Mouse (Mus musculus) ES-E14 (cell line): ENCODE measurements around the gene Cdh13. TPM values are rescaled to one million over a fixed set of nuclear protein-coding genes. Genes with fewer than 3 reads are reported as not detected.
A peak's percentile ranks its signal among the peaks of the same experiment; 100 is the strongest.

ENCODE experiments used
- DNase-seq: peaks from one replicate; pipeline ENCODE4 v3.0.0-alpha.2; 2013; ENCODE audit warnings: low read depth, low spot score
- H3K27ac ChIP-seq: 2 replicates; pipeline ENCODE4 v1.5.1; 2012; ENCODE audit warnings: low read depth, mild to moderate bottlenecking, low read length, moderate library complexity, mixed read lengths; ENCODE audit not compliant: poor library complexity, insufficient read depth, severe bottlenecking
- H3K36me3 ChIP-seq: 2 replicates; pipeline ENCODE4 v1.6.1; 2012; ENCODE audit warnings: mild to moderate bottlenecking, low read length, moderate library complexity, mixed read lengths; ENCODE audit not compliant: control insufficient read depth, poor library complexity, insufficient read depth, severe bottlenecking
- H3K4me1 ChIP-seq, 2 experiments: fragments of 150-350 bp in 1 of 2; sonication (generic) in 1 of 2; 2 replicates each; pipeline ENCODE4 v1.6.1; 2012; ENCODE audit warnings: low read length in 2 of 2, mild to moderate bottlenecking in 1 of 2, mixed read lengths in 1 of 2; ENCODE audit not compliant: control insufficient read depth in 2 of 2, insufficient read depth in 2 of 2, poor library complexity in 1 of 2
- H3K4me3 ChIP-seq, 2 experiments: fragments of 150-350 bp in 1 of 2; sonication (generic) in 1 of 2; 2 replicates each; pipeline ENCODE4 v1.5.1; 2012; ENCODE audit warnings: low read length in 2 of 2, low read depth in 1 of 2, mild to moderate bottlenecking in 1 of 2, mixed read lengths in 1 of 2; ENCODE audit not compliant: insufficient read depth in 1 of 2, poor library complexity in 1 of 2, severe bottlenecking in 1 of 2
- H3K9ac ChIP-seq: 2 replicates; pipeline ENCODE4 v1.6.1; 2012; ENCODE audit warnings: low read depth, mild to moderate bottlenecking, low read length, mixed read lengths; ENCODE audit not compliant: poor library complexity, insufficient read depth, severe bottlenecking
- H3K9me3 ChIP-seq: fragments of 150-350 bp; sonication (generic); 2 replicates; pipeline ENCODE4 v1.6.1; 2012; ENCODE audit warnings: low read depth, mild to moderate bottlenecking, low read length; ENCODE audit not compliant: control insufficient read depth, insufficient read depth
- CHD2 ChIP-seq: IDR thresholded peaks from 2 replicates; pipeline ENCODE4 v1.6.1; 2014; ENCODE audit warnings: mild to moderate bottlenecking, low read depth, low read length, inconsistent platforms
- HCFC1 ChIP-seq: IDR thresholded peaks from 2 replicates; pipeline ENCODE4 v1.6.1; 2012; ENCODE audit warnings: low read length, inconsistent platforms, borderline replicate concordance; ENCODE audit not compliant: insufficient read depth
- MAFK ChIP-seq: IDR thresholded peaks from 2 replicates; pipeline ENCODE4 v1.6.1; 2014; ENCODE audit warnings: mild to moderate bottlenecking, low read depth, low read length, inconsistent platforms; ENCODE audit not compliant: insufficient read depth
- ZC3H11A ChIP-seq: IDR thresholded peaks from 2 replicates; pipeline ENCODE4 v1.6.1; 2012; ENCODE audit warnings: low read depth, mild to moderate bottlenecking, inconsistent platforms, low read length, borderline replicate concordance
- ZNF384 ChIP-seq: IDR thresholded peaks from 2 replicates; pipeline ENCODE4 v1.6.1; 2012; ENCODE audit warnings: low read depth, low read length, inconsistent platforms
- in situ Hi-C, 2 experiments: fragments of 600-800 bp; cut with MboI; formaldehyde crosslinking; loops; one replicate each; pipeline ENCODE4 v1.15.1; 2025; ENCODE audit warnings: low sequenced_read_pairs in 2 of 2, inconsistent platforms in 1 of 2; ENCODE audit not compliant: unreplicated experiment in 2 of 2
- total RNA-seq: library from RNA; depleted of rRNA; stranded (reverse); fragments of 300-350 nt; gene quantifications from 2 replicates; pipeline ENCODE4 v1.2.3, GENCODE M21; 2012

Gene Cdh13
- total RNA-seq, 1 experiment = 1.3 TPM

GRCm38 (mm10) chr8:118848021-118848420 lies 564.5 kb downstream of the Cdh13 start:
- Histone ChIP-seq H3K9me3 (no peaks in the 10 kb centered on the region), H3K4me3 (no peak overlapping the region), H3K9ac (no peak overlapping the region), H3K36me3 (no peaks in the 10 kb centered on the region), H3K4me1 (peaks cover 0 to 9% of the 10 kb centered on the region in 2 experiments; a peak in 1 of 4 replicates), H3K27ac (no peak overlapping the region)
- in situ Hi-C loops = no loop called here
- TF ChIP-seq HCFC1 (no peak), CHD2 (no peak), ZNF384 (no peak), MAFK (no peak), ZC3H11A (no peak)
- DNase-seq = no peak

GRCm38 (mm10) chr8:118849515-118849914 lies 566.0 kb downstream of the Cdh13 start:
- Histone ChIP-seq H3K36me3 (no peaks in the 10 kb centered on the region), H3K9ac (no peak overlapping the region), H3K27ac (no peak overlapping the region), H3K9me3 (no peaks in the 10 kb centered on the region), H3K4me3 (no peak overlapping the region), H3K4me1 (peaks cover 0 to 6% of the 10 kb centered on the region in 2 experiments; a peak in 1 of 4 replicates)
- no peak for DNase-seq
- TF ChIP-seq CHD2 (no peak), HCFC1 (no peak), MAFK (no peak)
- in situ Hi-C loops = no loop called here

GRCm38 (mm10) chr8:118850381-118850780 lies 566.8 kb downstream of the Cdh13 start:
- H3K4me1 ChIP-seq = peaks cover 0 to 6% of the 10 kb centered on the region in 2 experiments; a peak in 1 of 4 replicates
- no peak overlapping the region for H3K9ac ChIP-seq
- no peaks in the 10 kb centered on the region for H3K9me3 ChIP-seq
- TF ChIP-seq ZC3H11A = peak; percentile 97
- no peak for TF ChIP-seq ZNF384
- H3K36me3 ChIP-seq = no peaks in the 10 kb centered on the region
- H3K27ac ChIP-seq = no peak overlapping the region
- H3K4me3 ChIP-seq = no peak overlapping the region
- in situ Hi-C loops = no loop called here
- peak; percentile 79 for DNase-seq

- TF ChIP-seq HCFC1 = no peak
- no peak for TF ChIP-seq MAFK
- no peak for TF ChIP-seq ZC3H11A
- no peak for TF ChIP-seq CHD2
- no peak for TF ChIP-seq ZNF384
- DNase-seq = no peak
- Histone ChIP-seq H3K9ac (no peak overlapping the region), H3K27ac (no peak overlapping the region), H3K4me1 (peaks cover 0 to 3% of the 10 kb centered on the region in 2 experiments; a peak in 1 of 4 replicates), H3K36me3 (no peaks in the 10 kb centered on the region), H3K9me3 (no peaks in the 10 kb centered on the region), H3K4me3 (no peak overlapping the region)
- in situ Hi-C loops = no loop called here
Observed at GRCm38 (mm10) chr8:118851361-118851760, 567.8 kb downstream of the Cdh13 start.

GRCm38 (mm10) chr8:118852861-118853260 lies 569.3 kb downstream of the Cdh13 start:
- TF ChIP-seq ZNF384 = no peak
- H3K27ac ChIP-seq = no peak overlapping the region
- H3K9ac ChIP-seq = no peak overlapping the region
- in situ Hi-C loops = no loop called here
- H3K9me3 ChIP-seq = no peaks in the 10 kb centered on the region
- H3K4me3 ChIP-seq = no peak overlapping the region
- no peak for DNase-seq
- H3K36me3 ChIP-seq = no peaks in the 10 kb centered on the region
- H3K4me1 ChIP-seq = no peaks in the 10 kb centered on the region
